Mouse (Mus musculus) gastrocnemius, postnatal 36 days (tissue): Measurements from ENCODE around the gene Gpr84. TPM values are rescaled to one million over a fixed set of nuclear protein-coding genes. Genes with fewer than 3 reads are reported as not detected.

ENCODE experiments used
- microRNA-seq, 2 experiments: library from miRNA; unstranded; fragments of <30 nt; microRNA quantifications; one replicate each; pipeline ENCODE4 v1.2.0; 2021
- total RNA-seq, 2 experiments: library from RNA; stranded (reverse); gene quantifications; 2 replicates each; pipeline ENCODE4 v1.2.3; 2021

The Gpr84 gene
- total RNA-seq, 2 experiments from 2014 or later, result not detected

Small RNAs within 50 kb of the gene (microRNA-seq; reads per million reads assigned to microRNA genes)
- gene Mir148b, result 84.6 to 174 reads per million in 2 experiments
- 0 reads per million in 2 experiments for gene Mir6963

Other genes with a start within 250 kb of the Gpr84 start
- gene Smug1, start 143.5 kb downstream of the Gpr84 start, total RNA-seq, result 10 to 100 TPM in 1 of 2 experiments, 1 to 10 TPM in 1; 9.9 to 11.3 TPM
- gene Cbx5, start 70.8 kb downstream of the Gpr84 start, total RNA-seq, result 10 to 100 TPM; 26.4 to 26.6 TPM
- gene Hnrnpa1, start 70.2 kb downstream of the Gpr84 start, total RNA-seq, result 100 to 1,000 TPM in 1 of 2 experiments, 10 to 100 TPM in 1; 80.3 to 101 TPM
- not detected for gene Nfe2, start 52.2 kb downstream of the Gpr84 start, total RNA-seq
- 10 to 100 TPM; 33.4 to 34.6 TPM for gene Copz1, start 37.9 kb downstream of the Gpr84 start, total RNA-seq
- 10 to 100 TPM in 1 of 2 experiments, 1 to 10 TPM in 1; 8.7 to 12.7 TPM for gene Zfp385a, start 29.5 kb upstream of the Gpr84 start, total RNA-seq
- gene Itga5, start 56.2 kb upstream of the Gpr84 start, total RNA-seq, result 1 to 10 TPM; 8.7 to 9.1 TPM
- gene Gtsf1, start 119.9 kb upstream of the Gpr84 start, total RNA-seq, result not detected
- gene Gtsf2, start 137.9 kb upstream of the Gpr84 start, total RNA-seq, result not detected
- gene Nckap1l, start 143.2 kb upstream of the Gpr84 start, total RNA-seq, result 1 to 10 TPM; 1.2 to 1.3 TPM
- under 1 TPM; 0.26 to 0.44 TPM for gene Pde1b, start 192.4 kb upstream of the Gpr84 start, total RNA-seq
- 100 to 1,000 TPM in 1 of 2 experiments, 10 to 100 TPM in 1; 64.6 to 121 TPM for gene Ppp1r1a, start 227.4 kb upstream of the Gpr84 start, total RNA-seq